Mouse (Mus musculus) cerebellum, adult 9-10 months (tissue): Measurements from ENCODE around the gene Qpctl.

Experiments used
- DNase-seq: peaks from one replicate; pipeline ENCODE4 v3.0.0; 2022

Gene Qpctl

DNA sequence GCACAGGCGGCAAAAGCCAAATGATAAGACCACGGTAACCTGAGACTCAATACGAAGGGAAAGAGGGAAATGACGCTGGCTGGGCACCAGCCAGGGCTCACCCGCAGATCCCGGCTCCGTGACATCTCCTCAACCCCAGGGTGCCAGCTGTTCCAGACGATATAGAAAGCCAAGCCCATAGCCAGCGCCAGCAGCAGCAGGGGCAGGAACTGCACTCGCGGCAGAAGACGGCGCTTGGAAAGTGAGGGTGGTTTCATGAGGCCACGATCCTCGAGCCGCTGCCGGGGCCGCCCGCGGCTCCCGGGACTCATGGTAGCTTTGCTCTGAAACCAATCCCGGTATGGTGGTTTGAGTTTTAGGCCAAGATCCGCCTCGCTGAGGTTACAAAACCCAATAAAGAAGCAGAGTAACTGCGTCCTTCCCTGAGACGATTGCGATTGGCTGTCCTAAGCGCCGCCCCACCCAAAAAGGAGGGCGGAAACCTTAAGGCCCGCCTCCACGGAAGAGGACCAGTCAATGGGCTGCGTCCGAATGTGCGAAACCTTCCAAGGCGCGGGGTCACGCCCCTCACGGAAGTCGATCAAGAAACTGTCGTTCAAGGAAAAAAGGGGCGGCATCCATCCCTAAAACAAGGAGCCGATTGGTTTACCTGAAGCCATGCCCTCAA, at the start of gene Qpctl:
Gene Qpctl, minus strand, starts transcription at position 417 of the 667 bp plus-strand sequence.
- peak; percentile 98 for DNase-seq

DNA sequence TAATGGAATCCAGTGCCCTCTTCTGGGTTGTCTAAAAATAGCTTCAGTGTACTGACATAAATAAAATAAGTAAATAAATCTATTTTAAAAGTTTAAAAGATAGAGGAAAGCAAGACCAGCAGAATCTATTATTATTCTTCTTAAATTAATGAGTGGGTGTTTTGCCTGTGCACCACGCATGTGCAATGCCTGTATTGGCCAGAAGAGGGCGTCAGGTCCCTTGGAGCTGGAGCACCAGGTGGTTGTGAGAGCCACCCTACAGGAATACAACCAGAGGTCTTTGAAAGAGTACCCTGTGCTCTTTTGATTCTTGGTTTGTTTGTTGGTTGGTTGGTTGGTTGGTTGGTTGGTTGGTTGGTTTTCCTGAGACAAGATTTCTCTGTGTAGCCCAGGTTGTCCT, 48.9 kb upstream of the Qpctl start:
- no peak for DNase-seq

DNA sequence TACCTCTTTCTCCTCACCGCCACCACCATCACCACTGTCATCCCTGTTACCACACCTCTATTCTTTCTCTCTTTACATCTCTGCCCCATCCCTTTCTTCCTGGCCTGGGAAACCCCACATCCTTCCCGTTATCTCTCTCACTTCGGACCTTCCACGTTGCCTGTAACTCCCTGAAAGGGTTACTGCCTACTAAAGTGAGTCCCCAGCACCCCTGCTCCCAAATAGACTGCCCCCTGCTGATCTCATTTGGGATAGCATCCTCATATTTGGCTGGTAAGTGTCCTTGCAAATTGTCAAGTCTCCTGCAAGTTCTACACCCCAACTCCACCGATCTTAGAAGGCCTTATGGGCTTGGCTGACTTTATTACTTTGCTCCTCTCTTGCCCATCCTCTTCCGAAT, 47.6 kb upstream of the Qpctl start:
- DNase-seq, result peak; percentile 53

DNA sequence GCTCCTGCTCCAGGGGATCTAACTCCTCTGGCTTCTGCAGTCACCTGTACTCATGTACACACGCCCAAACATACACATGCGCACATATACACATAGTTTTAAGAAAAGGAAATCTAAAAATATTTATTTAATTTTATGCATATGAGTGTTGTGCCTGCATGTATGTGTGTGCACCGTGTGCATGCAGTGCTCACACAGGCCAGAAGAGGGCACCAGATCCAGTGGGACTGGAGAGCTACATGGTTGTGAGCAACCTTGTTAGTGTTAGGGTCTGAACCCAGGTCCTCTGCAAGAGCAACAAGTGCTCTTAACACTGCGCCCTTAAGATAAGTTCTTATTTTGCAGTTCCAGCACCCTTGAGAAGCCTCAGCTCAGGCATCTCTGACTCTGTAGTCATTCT, 45.6 kb upstream of the Qpctl start:
- DNase-seq, result no peak

DNA sequence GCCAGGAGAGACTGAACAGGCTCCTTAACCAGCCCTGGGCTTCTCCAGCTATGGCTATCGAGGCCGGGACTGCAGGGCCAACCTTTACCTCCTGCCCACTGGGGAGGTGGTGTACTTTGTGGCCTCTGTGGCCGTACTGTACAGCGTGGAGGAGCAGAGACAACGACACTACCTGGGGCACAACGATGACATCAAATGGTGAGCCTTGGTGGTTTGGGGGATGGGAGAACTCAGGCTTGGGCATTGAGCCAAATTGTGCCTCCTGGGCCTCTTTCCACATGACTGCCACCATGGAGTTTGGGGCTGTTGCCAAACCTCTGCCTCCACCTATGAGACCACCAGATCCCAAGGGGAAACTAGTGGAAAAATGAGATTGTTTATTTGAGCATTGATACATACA, 35.7 kb upstream of the Qpctl start:
- no peak for DNase-seq

DNA sequence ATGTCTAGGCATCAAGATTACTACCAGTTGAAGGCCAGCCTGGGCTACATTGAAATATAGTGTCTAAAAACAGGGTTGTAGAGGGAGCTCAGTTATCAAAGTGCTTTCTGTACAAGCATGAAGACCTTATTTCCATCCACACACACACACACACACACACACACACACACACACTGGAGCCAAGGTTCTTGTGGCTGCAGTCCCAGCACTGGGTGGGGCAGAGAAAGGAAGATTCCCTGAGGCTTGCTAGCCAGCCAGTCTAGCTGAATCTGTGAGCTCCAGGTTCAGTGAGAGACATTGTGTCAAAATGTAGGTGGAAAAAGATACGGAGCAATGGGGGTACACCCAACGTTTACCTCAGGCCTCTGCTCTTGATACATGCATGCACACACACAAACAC, 35.2 kb upstream of the Qpctl start:
- no peak for DNase-seq

DNA sequence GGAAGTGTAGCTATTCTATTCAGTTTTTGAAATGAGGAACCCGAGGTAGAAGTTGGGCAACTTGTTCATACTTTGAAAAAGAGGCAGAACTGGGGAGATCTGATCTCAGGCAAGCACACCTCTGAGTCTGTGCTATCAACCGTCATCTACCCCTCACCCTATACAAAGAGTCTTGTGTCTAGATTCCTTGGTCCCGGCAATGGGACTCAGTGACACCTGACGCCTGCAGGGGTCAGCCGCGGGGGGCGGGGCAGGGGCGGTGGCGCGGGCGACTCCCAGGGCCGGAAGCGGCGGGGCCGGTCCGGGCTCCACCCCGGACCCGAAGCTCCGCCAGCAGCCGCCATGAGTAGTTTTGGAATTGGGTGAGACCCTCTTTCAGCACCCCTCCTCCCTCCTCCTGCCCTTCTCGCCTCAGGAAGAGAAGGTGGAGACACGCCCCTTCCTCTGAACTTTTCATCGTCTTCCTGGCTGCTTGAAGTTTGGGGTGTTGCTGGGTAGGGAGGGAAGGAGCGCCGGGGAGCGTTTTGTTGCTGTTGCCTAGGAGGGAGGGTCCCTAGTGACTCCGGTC, 31.9 kb upstream of the Qpctl start:
- DNase-seq, result no peak

DNA sequence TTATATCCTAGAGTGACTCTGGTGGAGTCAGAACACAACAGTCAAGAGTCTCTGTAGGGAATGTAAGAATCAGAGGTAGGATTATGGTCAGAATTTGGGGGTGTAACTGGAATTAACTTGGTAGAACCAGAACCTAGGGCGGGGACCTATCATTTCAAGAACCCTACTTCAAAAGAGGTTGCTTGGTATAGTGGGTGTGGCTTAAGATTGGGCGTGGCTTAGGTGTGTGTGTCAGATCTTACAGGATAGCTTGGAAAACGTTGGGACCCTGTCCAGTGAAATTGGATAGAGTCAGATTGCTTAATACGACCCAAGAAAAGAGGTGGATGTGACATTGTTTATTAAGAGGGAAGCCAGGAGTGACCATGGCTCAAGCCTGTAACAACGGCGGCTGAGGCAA, 30.8 kb upstream of the Qpctl start:
- peak; percentile 61 for DNase-seq

DNA sequence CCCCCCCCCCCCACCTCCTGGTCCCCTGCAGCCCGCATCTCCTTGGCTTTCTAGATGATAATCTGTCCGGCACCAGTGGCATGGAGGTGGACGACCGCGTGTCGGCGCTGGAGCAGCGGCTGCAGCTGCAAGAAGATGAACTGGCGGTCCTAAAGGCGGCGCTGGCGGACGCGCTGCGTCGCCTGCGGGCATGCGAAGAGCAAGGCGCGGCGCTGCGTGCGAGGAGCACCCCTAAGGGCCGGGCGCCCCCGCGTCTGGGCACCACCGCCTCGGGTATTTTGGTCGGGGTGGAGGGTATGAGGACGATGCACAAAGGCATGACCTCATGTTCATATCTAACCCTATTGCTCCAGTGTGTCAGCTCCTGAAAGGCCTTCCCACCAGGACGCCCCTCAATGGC, 30.1 kb upstream of the Qpctl start:
- DNase-seq, result peak; percentile 61

DNA sequence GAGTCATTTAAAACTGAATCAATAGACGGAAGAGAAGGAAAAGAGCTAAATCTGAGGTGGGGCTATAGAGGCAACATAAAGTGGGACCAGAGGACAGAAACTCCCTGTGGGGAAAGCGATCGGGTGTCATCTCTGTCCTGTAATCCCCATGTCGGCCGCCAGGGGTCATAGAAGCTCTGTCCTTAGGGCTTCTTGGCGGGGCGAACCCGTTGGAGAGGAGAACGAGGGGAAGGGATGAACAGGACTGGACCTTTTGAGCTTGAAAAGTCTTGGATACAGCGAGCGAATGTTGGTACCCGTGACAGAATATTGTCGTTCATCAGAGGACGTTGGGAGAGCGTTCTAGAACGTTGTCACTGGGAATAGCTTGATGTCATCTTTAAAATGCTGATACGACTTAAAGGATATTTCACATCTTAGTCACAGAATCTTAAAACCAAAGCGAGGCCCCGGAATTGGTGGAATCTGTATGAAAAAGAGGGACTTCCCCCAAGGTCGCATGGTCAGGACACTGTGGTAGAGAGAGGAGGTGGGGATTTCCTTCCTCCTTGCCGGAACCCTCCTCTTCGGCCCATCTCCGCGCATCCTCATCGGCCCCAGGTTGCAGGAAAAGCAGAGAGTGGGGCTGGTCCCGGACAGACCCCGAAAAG, 29.5 kb upstream of the Qpctl start:
- peak; percentile 89 for DNase-seq

DNA sequence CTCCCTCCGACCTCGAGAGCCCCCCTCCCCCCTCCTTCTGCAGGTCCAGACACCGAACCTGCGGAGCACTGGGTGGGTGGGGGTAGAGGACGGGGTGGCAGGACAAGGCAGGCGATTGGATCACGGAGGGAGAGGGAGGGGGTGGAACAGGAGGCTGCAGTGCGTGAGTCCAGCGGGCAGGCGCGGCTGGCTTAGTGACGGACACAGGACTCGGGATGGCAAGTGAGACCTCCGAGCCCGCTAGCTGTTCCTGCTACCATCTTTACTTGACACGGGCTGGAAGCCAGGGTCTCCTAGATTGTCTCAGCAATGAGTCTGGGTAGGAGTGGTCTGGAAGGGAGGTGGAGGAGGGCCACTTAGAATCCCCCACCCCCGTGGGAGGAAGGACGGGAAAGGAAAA, 28.9 kb upstream of the Qpctl start:
- DNase-seq, result no peak

DNA sequence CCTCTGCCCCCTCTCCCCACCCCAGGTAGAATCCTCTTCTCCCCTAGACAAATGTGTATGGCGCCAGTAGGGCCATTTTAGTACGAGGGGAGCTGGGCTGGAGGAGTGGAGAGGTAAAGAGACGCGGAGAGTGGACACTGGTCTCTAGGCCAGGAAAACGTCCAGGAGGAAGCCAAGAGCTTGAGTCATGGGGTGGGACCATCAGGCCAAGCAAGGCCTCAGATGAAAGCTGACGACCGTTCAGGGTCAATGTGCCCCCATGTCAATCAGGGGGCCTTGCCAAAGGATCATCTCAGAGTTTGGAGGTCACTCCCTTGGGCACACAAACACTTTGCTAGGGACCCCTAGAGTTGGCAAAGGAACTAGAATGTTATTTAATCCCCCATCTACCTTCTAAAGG, 28.1 kb upstream of the Qpctl start:
- no peak for DNase-seq

DNA sequence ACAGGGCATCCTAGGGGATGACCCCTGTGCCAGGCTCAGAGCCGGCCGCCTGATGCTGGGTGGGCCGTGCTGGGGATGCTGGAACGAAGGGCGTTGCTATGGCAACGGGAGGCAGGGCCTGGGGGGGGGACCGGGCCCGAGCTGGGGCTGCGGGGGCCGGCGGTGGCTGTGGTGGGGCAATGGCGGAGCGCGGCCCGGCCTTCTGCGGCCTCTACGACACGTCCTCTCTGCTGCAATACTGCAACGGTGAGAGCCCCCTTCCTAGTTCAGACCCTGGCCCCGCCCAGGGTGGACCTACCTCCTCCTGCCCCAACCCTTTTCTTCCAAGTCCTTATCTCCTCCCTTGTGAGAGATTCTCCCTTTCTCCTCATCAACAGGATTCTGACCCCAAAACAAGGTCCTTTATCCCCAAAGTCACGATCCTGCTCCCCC, 27.4 kb upstream of the Qpctl start:
- DNase-seq, result no peak

DNA sequence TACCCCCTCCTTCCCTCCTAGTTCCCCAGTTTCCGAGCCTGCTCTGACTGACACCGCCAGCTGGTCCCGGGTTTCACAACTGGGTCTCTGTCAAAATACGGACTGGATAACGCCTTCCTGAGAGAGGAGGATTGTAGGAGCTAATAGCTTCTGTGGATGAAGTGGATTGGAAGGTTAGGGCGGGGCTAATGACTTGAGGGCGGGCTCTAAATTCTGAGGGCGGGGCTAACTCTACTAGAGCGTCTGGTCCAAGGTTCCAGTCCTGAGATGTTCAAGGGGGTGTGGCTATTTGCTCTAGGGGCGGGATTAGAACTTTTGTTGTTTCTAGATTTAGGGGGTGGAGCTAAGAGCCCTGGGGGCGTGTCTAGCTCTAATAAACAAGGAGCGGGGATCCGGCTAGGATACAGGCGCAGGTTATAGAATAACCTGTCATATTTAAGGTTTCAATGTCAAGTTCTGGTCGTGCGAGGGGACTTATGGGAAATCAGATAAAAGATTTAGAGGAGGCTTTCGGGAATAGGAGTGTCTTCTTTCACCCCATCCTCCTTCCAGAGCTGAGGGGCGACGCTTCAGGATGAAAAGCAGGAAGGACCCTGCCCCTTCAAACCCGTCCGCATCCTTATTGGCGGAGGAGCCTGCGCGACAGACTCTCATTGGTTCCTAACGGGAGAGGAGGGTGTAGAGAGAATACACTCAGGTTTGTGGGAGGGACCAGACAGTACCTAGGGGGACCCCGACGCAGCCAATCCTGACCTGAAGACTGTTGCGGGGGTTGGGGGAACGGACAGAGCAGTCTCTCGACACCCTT, 26.8 kb upstream of the Qpctl start, which contains the start of gene Eml2:
Gene Eml2, plus strand, starts transcription at position 714 of the 808 bp plus-strand sequence.
- peak; percentile 96 for DNase-seq

DNA sequence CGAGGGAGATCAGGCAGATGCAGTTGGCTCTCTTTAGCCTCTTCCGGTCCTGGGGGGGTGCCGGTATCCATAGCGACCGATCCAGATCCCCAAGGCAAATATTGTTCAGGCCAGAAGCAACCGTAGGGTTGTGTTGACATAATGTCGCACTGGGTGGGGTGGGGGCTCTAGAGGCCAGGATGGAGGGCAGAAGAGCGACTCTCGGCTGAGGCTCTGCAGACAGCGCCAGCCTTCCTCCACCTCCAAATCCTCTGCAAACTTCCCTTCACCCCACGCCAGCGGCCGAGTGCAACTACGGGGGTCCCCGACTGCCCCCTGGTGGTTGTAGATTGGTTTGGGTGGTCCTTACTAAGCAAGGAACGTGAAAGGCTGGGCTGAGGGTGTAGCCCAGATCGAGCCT, 23.8 kb upstream of the Qpctl start:
- peak; percentile 77 for DNase-seq

DNA sequence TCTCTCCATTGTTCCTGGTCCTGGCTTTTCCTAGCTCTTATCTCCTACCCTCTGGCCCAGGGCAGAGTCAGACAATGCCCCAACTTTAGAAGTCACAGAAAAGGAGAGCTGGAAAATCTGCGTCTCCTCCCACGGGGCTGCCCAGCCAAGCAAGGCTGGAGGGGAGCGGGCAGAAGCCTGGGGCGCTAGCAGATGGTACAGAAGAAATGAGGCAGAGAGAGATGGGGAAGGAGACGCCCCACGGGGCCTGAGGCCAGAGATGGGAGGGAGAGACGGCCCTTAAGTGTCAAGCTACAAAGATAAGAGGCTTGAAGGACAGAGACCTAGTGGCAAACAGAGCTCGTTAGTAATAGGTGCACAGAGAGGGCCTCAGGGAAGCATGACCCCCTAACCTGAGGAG, 22.7 kb upstream of the Qpctl start:
- no peak for DNase-seq

DNA sequence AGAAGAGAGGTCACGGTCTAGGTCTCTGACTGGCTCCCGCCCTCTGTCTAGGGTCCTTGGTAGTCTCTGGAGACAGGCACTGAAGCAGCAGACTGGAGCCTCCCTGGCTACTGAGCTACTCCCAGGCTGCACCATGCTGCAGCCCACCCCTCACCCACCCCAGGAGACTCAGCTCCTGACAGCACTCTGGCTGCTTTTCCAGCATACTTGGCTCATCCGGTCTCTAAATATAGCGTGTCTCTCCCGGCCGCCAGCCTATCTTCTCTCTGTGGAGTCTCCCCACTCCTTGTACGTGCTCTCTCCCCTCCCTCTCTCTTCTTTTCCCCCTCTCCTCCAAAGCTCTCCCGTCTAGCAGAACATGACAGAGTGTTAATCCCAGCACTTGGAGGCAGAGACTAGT, 21.1 kb upstream of the Qpctl start:
- DNase-seq, result no peak

DNA sequence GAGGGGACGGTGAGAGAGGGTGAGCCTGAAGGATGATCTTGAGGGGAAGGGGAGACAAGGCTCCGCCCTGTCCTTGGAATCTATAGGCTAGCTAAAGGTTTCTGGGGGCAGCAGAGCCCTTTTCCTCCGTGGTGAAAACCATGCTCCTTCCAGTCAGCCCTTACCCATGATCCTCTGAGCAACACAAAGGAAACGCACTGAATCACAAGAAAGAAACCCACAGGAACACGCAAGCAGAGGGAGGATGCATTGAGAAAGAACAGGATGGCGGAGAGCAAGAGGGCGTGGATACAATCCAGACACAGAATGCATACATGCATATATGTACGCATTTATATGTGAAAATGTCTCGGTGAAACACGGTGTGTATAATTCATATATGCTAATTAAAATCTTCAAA, 20.4 kb upstream of the Qpctl start:
- DNase-seq, result no peak

DNA sequence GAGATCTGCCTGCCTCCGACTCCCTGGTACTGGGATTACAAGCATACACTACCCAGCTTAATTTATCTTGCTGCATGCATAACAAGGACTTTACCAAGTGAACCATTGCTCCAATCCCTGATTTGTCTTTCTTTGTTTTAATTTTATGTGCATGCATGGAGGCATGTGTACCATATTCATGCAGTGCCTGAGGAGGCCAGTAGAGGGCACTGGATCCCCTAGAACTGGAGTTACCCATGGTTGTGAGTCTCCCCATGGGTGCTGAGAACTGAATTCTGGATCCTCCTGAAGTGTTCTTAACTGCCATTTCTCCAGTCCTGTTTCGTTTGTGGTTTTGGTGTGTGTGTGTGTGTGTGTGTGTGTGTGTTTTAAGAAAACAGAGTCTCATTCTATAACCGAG, 17.9 kb upstream of the Qpctl start:
- DNase-seq, result no peak

DNA sequence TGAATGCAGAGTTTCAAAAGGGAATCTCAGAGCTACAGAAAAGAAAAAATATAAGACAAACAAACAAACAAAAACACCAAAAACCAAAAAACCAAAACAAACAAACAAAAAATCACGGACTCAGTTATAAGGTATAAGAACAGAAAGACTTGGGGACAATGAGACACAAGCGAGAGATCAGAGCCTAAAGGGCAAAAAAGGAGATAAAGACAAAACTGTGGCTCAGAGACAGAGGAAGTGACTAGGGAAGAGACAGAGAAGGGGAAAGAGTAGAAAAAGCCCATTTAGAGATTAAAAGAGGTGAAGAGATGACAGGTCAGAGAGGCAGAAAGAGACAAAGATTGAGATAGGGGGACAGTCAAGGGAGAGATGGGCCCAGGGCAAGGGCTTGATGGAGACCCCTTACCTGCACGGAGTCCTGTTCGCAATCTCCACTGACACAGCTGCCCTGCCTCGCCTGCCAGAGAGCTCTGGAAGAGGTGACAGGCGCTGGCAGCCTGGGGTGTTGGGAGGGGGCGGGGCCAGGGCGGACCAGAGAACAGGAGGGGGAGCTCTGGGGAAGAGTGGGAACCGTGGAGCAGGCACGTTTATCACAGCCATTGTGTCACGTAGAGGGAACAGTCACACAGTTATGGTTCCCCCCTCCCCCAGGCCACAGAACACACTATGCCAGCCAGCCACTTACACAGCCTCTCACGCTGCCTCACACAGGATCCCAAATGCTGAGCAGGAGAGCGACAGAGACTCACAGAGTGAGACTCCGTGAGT, 16.7 kb upstream of the Qpctl start, which contains the start of gene Gipr:
Gene Gipr, minus strand, starts transcription at position 472 of the 768 bp plus-strand sequence.
- no peak for DNase-seq

DNA sequence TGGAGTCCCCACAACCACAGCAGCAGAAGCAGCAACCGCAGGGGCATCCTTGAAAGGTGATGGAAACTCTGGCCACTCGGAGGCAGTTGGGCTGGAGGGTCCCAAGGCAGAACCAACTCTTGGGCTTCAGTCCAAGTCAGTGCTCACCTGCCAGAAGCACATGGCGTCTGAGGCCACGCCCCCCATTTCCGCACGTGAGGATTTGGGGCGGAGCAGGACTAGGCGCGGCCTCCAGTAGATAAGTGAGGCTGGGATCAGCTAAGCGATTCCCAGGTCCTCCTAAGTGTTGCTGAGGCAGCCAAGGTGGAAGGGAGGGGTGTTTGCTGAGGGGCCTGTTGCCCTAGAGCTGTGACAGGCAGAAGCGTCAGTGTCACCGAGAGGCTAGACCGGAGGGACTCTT, 15.9 kb upstream of the Qpctl start:
- no peak for DNase-seq

DNA sequence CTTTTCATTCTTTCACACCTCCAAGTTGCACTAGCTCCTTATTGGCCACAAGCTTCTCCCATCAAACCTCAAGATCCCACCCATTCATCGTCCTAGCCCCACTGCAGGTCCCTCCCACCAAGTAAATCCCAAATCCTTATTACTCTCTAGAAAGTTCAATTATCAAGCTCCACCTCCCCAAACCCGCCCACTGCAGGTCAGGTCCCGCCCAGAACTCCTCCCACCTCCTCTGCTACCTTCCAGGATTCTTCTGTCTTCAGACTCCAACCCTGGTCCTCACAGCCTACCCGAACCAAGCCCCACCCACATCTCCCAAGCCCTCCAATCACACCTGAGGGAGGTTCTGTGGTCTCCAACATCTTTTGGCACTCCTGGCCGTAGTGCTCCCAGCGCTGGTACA, 15.1 kb upstream of the Qpctl start:
- DNase-seq, result no peak

DNA sequence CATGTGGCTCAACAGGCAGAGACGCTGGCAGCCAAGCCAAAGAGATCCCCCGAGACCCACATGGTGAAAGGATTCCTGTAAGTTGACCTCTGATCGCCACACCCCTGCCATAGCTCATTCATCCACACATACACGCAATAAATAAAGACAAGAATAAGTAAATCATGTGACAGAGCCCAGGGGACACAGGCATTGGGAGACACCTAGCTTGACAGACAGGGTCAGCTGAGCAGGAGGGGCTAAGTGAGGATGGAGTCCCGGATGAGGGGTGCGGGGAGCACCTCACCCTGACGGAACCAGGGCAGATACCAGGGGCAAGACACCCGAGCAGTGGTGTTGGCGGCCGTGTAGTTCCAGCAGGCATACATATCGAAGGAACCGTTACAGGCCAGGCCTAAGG, 14.7 kb upstream of the Qpctl start:
- DNase-seq, result no peak
